Mouse (Mus musculus) hindbrain, embryonic 10.5 days (tissue): ENCODE measurements at regions not wholly inside any gene's neighbourhood (a gene's known extent, or its start where the extent isn't known, plus 50 kb on each side); places are given as distances from the start of the nearest gene placed in this dataset.

ENCODE experiments used
- DNase-seq: peaks from one replicate; pipeline ENCODE4 v3.0.0-alpha.2; 2017; ENCODE audit warnings: low spot score
- H3K27ac ChIP-seq: fragments of 300-500 bp; sonication (generic); 2 replicates; pipeline ENCODE4 v1.5.1; 2016; ENCODE audit warnings: mild to moderate bottlenecking, moderate library complexity
- H3K27me3 ChIP-seq: fragments of 300-500 bp; sonication (generic); 2 replicates; pipeline ENCODE4 v1.6.1; 2016; ENCODE audit warnings: mild to moderate bottlenecking; ENCODE audit not compliant: poor library complexity, insufficient read depth, severe bottlenecking
- H3K36me3 ChIP-seq: fragments of 300-500 bp; sonication (generic); 2 replicates; pipeline ENCODE4 v1.6.1; 2016; ENCODE audit warnings: mild to moderate bottlenecking, moderate library complexity
- H3K4me1 ChIP-seq: fragments of 300-500 bp; sonication (generic); replicated peaks from 2 replicates; pipeline ENCODE4 v1.6.1; 2016; ENCODE audit warnings: mild to moderate bottlenecking
- H3K4me3 ChIP-seq: fragments of 300-500 bp; sonication (generic); 2 replicates; pipeline ENCODE4 v1.5.1; 2016; ENCODE audit warnings: mild to moderate bottlenecking, moderate library complexity
- H3K9me3 ChIP-seq: fragments of 300-500 bp; sonication (generic); 2 replicates; pipeline ENCODE4 v1.6.1; 2016; ENCODE audit warnings: mild to moderate bottlenecking, moderate library complexity
- WGBS: fragments of 180-500 bp; shearing (Covaris S2); methylation state at CpG from one replicate; pipeline ENCODE4 v1.1.7; 2016; 5-methylcytosine and 5-hydroxymethylcytosine counted together

DNA sequence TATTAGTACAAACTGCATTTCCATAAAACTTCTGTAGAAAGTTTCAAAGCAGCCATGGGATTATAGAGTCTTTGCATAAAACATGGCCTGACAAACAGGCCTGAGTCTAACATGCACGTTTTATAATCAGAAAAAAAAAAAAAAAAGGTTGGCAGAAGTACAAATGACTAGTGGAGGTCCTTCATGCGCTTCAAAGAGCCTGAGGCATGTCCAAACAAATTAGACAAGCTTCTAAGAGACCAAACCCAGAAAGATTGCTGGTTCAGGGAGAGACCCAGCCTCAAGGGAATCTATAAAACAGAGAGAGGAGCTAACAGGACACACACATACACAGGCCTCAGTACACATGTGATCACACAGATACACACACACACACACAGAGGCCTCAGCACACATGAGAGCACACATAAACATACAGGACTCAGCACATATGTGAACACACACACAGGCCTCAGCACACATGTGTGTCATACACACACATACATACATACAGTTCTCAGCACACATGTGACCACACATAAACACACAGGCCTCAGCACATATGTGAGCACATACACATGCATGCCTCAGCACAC lies 57.0 kb upstream of the Gnaq start:
- Histone ChIP-seq H3K36me3 (no peaks in the 10 kb centered on the region), H3K4me1 (no peaks in the 10 kb centered on the region), H3K27me3 (no peaks in the 10 kb centered on the region), H3K4me3 (no peak overlapping the region), H3K9me3 (peaks cover 6% of the 10 kb centered on the region), H3K27ac (no peak overlapping the region)
- WGBS, result 66% methylated on average over 2 of the region's 2 CpGs
- DNase-seq, result no peak

DNA sequence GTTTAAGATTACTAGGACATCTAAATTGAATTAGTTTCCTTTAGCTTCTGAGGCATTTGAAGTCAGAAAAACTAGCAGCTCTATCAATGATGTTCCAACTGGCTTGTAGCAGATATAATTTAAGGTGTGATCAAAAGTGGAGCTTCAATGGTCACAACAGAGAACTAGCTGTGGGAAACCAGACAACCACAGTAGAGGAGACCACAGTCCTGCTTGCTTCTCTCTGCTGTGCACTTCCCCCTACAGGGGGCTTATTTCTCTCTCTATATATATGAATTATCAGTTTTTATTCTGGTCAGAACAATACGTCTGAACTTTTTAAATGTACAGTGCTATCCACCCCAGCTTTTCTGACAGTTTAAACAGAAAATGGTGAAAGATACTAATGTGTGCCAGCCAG lies 57.6 kb upstream of the Gnaq start:
- Histone ChIP-seq H3K9me3 (0 out of 2 replicates have a peak, but pooled peaks cover 2% of the 10 kb centered on the region), H3K27ac (no peak overlapping the region), H3K4me3 (no peak overlapping the region), H3K27me3 (no peaks in the 10 kb centered on the region), H3K36me3 (no peaks in the 10 kb centered on the region), H3K4me1 (no peaks in the 10 kb centered on the region)
- no peak for DNase-seq
- 90% methylated on average over 1 of the region's 1 CpGs for WGBS

- H3K9me3 ChIP-seq, result 0 out of 2 replicates have a peak, but pooled peaks cover 2% of the 10 kb centered on the region
- H3K36me3 ChIP-seq, result no peaks in the 10 kb centered on the region
- WGBS, result 82% methylated on average over 6 of the region's 6 CpGs
- 0 out of 2 replicates have a peak, but pooled peaks cover 4% of the 10 kb centered on the region for H3K27me3 ChIP-seq
- no peak overlapping the region for H3K4me3 ChIP-seq
- no peak for DNase-seq
- H3K27ac ChIP-seq, result no peak overlapping the region
- peaks cover 4% of the 10 kb centered on the region; the same call in 1 of the 2 replicates for H3K4me1 ChIP-seq
These were observed 65.3 kb upstream of the Gnaq start for GRCm38 (mm10) chr19:16067314-16067713.

- 0 out of 2 replicates have a peak, but pooled peaks cover 4% of the 10 kb centered on the region for H3K27me3 ChIP-seq
- H3K9me3 ChIP-seq, result no peaks in the 10 kb centered on the region
- DNase-seq, result no peak
- H3K36me3 ChIP-seq, result no peaks in the 10 kb centered on the region
- H3K4me3 ChIP-seq, result no peak overlapping the region
- WGBS, result 95% methylated on average over 3 of the region's 3 CpGs
- peaks cover 4% of the 10 kb centered on the region; the same call in 1 of the 2 replicates for H3K4me1 ChIP-seq
- H3K27ac ChIP-seq, result no peak overlapping the region
These were observed 67.7 kb upstream of the Gnaq start for GRCm38 (mm10) chr19:16064911-16065310.

- peaks cover 4% of the 10 kb centered on the region; the same call in 1 of the 2 replicates for H3K4me1 ChIP-seq
- DNase-seq, result peak; percentile 75
- H3K27me3 ChIP-seq, result 0 out of 2 replicates have a peak, but pooled peaks cover 4% of the 10 kb centered on the region
- H3K36me3 ChIP-seq, result no peaks in the 10 kb centered on the region
- peak overlapping the region; percentile 36 for H3K4me3 ChIP-seq
- WGBS, result 19% methylated on average over 12 of the region's 12 CpGs
- H3K27ac ChIP-seq, result peak overlapping the region; percentile 83
- no peaks in the 10 kb centered on the region for H3K9me3 ChIP-seq
These were observed 68.6 kb upstream of the Gnaq start for GRCm38 (mm10) chr19:16063916-16064580.

DNA sequence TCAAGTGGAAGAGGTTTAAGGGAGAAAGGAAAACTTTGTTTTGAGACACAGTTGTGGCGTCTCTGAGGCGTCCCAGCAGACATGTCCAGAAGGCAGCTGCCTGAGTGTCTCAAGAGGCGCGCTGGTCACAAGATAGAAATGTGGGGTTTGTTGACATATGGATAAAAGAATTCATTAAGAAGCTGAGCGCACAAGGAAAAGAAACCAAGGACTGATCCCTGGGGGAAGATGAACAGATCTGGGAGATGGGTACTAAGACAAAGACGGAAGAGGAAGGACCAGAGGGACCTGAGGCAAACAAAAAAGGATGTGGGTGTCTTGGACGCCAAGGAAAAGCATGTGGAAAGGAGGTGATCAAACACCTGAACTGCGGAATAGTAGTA lies 69.1 kb upstream of the Gnaq start:
- Histone ChIP-seq H3K27ac (no peak overlapping the region), H3K4me1 (peaks cover 4% of the 10 kb centered on the region; the same call in 1 of the 2 replicates), H3K4me3 (no peak overlapping the region), H3K27me3 (0 out of 2 replicates have a peak, but pooled peaks cover 4% of the 10 kb centered on the region), H3K36me3 (no peaks in the 10 kb centered on the region), H3K9me3 (no peaks in the 10 kb centered on the region)
- WGBS, result 61% methylated on average over 8 of the region's 8 CpGs
- no peak for DNase-seq

GRCm38 (mm10) chr19:16061821-16062220 lies 70.8 kb upstream of the Gnaq start:
- WGBS, result 90% methylated on average over 11 of the region's 11 CpGs
- no peak for DNase-seq
- Histone ChIP-seq H3K4me3 (no peak overlapping the region), H3K27me3 (0 out of 2 replicates have a peak, but pooled peaks cover 4% of the 10 kb centered on the region), H3K9me3 (no peaks in the 10 kb centered on the region), H3K36me3 (no peaks in the 10 kb centered on the region), H3K27ac (no peak overlapping the region), H3K4me1 (peaks cover 4% of the 10 kb centered on the region; the same call in 1 of the 2 replicates)

DNA sequence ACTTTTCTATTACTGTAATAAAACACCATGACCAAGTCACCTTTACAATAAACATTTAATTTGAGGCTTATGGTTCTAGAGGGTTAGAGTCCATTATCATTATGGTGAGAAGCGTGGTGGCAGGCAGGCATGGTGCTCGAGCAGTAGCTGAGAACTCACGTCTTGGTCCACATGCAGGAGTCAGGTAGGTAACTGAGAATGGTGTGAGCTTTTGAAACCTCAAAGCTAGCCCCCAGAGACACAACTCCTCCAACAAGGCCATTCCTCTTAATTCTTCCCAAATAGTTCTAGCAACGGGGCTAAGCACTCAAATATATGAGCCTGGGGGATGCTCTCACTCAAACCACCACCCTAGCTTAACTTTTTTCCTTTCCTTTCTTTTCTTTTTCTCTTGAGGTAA lies 73.6 kb upstream of the Gnaq start:
- no peaks in the 10 kb centered on the region for H3K27me3 ChIP-seq
- WGBS, result 92% methylated on average over 4 of the region's 4 CpGs
- peaks cover under 1% of the 10 kb centered on the region; the same call in 1 of the 2 replicates for H3K4me1 ChIP-seq
- no peaks in the 10 kb centered on the region for H3K36me3 ChIP-seq
- H3K4me3 ChIP-seq, result no peak overlapping the region
- no peaks in the 10 kb centered on the region for H3K9me3 ChIP-seq
- no peak for DNase-seq
- no peak overlapping the region for H3K27ac ChIP-seq

DNA sequence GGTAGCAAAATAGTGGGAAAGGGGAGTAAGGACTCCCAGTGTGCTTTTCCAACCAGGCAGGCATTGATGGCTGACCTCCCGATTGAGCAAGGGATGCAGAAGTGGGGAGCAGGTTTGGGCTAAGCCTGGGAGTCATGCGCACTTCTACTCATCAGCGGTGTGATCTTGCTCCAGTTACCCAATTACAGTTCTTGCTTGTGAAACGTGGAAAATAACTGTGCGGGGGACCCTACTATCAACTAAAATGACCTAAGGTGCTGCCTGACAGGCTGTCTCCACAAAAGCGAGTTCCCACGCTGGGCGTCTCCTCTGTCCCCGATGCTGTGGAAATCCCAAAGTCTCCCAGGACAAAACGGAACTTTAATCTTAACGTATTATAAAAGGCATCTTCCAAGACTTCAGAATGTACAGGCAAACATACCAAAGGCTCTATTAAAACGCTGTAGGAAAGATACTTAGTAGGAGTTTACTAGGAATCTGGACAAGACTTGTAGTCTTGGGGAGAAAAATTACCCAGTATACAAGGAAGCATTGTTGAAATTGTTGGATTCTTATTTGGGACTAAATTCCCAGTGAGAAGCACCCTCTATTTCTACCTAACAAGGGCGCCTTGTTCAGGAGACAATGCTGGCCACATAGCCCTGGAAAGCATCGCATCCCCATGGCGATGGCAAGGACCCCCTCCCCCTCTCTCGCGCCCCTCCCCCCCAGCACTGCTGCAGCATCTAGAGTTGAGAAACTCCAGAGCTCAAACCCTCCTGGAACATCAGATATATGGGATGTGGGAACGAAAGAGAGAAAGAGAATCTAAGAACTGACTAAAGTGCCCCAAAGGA lies 65.6 kb upstream of the Cep78 start:
- H3K36me3 ChIP-seq, result no peaks in the 10 kb centered on the region
- H3K9me3 ChIP-seq, result no peaks in the 10 kb centered on the region
- no peaks in the 10 kb centered on the region for H3K27me3 ChIP-seq
- H3K4me3 ChIP-seq, result peak overlapping the region; percentile 49
- H3K4me1 ChIP-seq, result peaks cover 21% of the 10 kb centered on the region
- peak; percentile 78 for DNase-seq
- 10% methylated on average over 18 of the region's 18 CpGs for WGBS
- peak overlapping the region; percentile 86 for H3K27ac ChIP-seq

DNA sequence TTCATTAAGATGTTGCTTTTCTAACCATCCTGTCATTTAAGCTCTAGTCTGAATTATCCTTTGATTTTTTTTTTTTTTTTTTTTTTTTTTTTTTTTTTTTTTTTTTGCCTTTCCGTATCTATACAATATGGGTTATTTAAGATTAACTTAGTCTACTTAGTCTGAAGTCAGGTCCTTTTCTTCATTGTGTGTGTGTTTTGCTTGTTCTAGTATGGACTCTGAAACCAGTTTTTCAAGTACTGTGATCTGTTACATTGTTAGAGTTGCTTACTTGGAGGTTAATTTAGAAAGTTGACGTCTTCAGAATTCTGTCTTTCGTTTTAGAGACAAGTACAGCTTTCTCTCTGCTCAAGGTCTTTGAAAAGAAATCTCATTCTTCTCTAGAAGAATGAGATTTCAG lies 64.9 kb upstream of the Cep78 start:
- DNase-seq, result no peak

GRCm38 (mm10) chr19:16046977-16047376 lies 62.2 kb upstream of the Cep78 start:
- H3K27me3 ChIP-seq, result no peaks in the 10 kb centered on the region
- WGBS, result 80% methylated on average over 7 of the region's 7 CpGs
- no peak overlapping the region; the same call in 1 of the 2 replicates for H3K27ac ChIP-seq
- H3K4me1 ChIP-seq, result peaks cover 21% of the 10 kb centered on the region
- no peaks in the 10 kb centered on the region for H3K9me3 ChIP-seq
- no peak overlapping the region for H3K4me3 ChIP-seq
- no peak for DNase-seq
- H3K36me3 ChIP-seq, result no peaks in the 10 kb centered on the region

More for the DNA sequence above, 64.9 kb upstream of the Cep78 start:
- WGBS, result 11% methylated on average over 3 of the region's 3 CpGs
- Histone ChIP-seq H3K36me3 (no peaks in the 10 kb centered on the region), H3K27me3 (no peaks in the 10 kb centered on the region), H3K27ac (peak overlapping the region; percentile 86), H3K4me1 (peaks cover 21% of the 10 kb centered on the region), H3K4me3 (peak overlapping the region; percentile 49), H3K9me3 (no peaks in the 10 kb centered on the region)

- Histone ChIP-seq H3K27me3 (no peaks in the 10 kb centered on the region), H3K27ac (no peak overlapping the region), H3K4me1 (peaks cover 13% of the 10 kb centered on the region), H3K4me3 (no peak overlapping the region), H3K36me3 (no peaks in the 10 kb centered on the region), H3K9me3 (no peaks in the 10 kb centered on the region)
- WGBS, result 83% methylated on average over 3 of the region's 3 CpGs
- no peak for DNase-seq
These were observed 60.5 kb upstream of the Cep78 start for GRCm38 (mm10) chr19:16045261-16045660.

DNA sequence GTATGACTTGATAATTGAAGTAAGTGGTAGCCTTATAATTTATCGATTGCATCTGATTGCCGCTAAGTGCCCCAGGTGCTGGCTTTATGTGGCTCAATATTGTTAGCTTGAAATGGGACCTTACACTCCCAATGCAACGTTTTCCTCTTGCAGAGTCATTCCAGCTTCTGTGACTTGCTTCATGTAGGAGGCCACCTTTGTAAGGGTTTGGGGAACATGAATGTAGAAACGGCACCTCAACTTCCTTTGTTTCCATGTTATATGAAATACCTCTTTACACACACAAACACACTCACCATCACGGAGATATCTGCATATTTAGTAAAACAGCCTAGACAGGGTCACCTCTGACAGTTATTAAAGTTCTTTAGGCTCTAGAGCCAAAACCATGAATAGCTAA lies 59.4 kb upstream of the Cep78 start:
- no peak for DNase-seq
- peaks cover 7% of the 10 kb centered on the region for H3K4me1 ChIP-seq
- H3K9me3 ChIP-seq, result no peaks in the 10 kb centered on the region
- 84% methylated on average over 5 of the region's 5 CpGs for WGBS
- H3K36me3 ChIP-seq, result no peaks in the 10 kb centered on the region
- no peaks in the 10 kb centered on the region for H3K27me3 ChIP-seq
- H3K4me3 ChIP-seq, result no peak overlapping the region
- H3K27ac ChIP-seq, result no peak overlapping the region
